Comparison of ENCODE assay signal across 8 mouse cellular contexts in genomic region chr2:34874816-34875345, GRCm38 (mm10). TPM values are rescaled to one million over a fixed set of nuclear protein-coding genes. Genes with fewer than 3 reads are reported as not detected.
A peak's percentile ranks its signal among the peaks of the same experiment; 100 is the strongest.
DNase-seq lines count a peak whose midpoint lies in the region; ATAC-seq and TF ChIP-seq lines count a peak whose summit lies in the region.

Gene Psmd5, minus strand, starts transcription at chr2:34874968.

- intact Hi-C loops in heart, postnatal 10 days (cut with DNase I) = loop anchor here (2.0 to 5.0 kb wide), 2 partner anchors 30 to 97 kb away; no protein-coding TSS in a partner anchor

- H3K9ac ChIP-seq in lung, embryonic 14.5 days = no peak within 1 kb of the TSS
- H3K9ac ChIP-seq in embryonic facial prominence, embryonic 15.5 days = no peak within 1 kb of the TSS
- peak within 1 kb of the TSS; percentile 45 for H3K9ac ChIP-seq in midbrain, embryonic 11.5 days (ENCODE audit: low read length)

- H3K36me3 ChIP-seq in lung, embryonic 14.5 days (ENCODE audit: insufficient read depth) = no peaks in the 10 kb centered on the region
- H3K36me3 ChIP-seq in embryonic facial prominence, embryonic 15.5 days = no peaks in the 10 kb centered on the region
- H3K36me3 ChIP-seq in midbrain, embryonic 11.5 days (ENCODE audit: control insufficient read depth, insufficient read depth, low read length) = no peaks in the 10 kb centered on the region

- peak within 1 kb of the TSS; percentile 49 for H3K4me2 ChIP-seq in lung, embryonic 14.5 days
- no peak within 1 kb of the TSS; the same call in 1 of the 2 replicates for H3K4me2 ChIP-seq in embryonic facial prominence, embryonic 15.5 days (replicated peaks)
- H3K4me2 ChIP-seq in midbrain, embryonic 11.5 days = peak within 1 kb of the TSS; percentile 31

- H3K27ac ChIP-seq in lung, embryonic 14.5 days (ENCODE audit: low read depth) = no peak within 1 kb of the TSS
- no peak within 1 kb of the TSS for H3K27ac ChIP-seq in embryonic facial prominence, embryonic 15.5 days (replicated peaks)
- H3K27ac ChIP-seq in midbrain, embryonic 11.5 days (ENCODE audit: low read depth, low read length) = no peak within 1 kb of the TSS

- no peaks in the 10 kb centered on the region for H3K9me3 ChIP-seq in lung, embryonic 14.5 days (ENCODE audit: low read depth, low read length)
- H3K9me3 ChIP-seq in embryonic facial prominence, embryonic 15.5 days (replicated peaks) = no peaks in the 10 kb centered on the region
- no peaks in the 10 kb centered on the region for H3K9me3 ChIP-seq in midbrain, embryonic 11.5 days (ENCODE audit: control insufficient read depth, low read length)

- H3K27me3 ChIP-seq in lung, embryonic 14.5 days (ENCODE audit: insufficient read depth, low read length) = 0 out of 2 replicates have a peak, but pooled peaks cover 9% of the 10 kb centered on the region
- peaks cover 29% of the 10 kb centered on the region for H3K27me3 ChIP-seq in embryonic facial prominence, embryonic 15.5 days
- peaks cover 13% of the 10 kb centered on the region for H3K27me3 ChIP-seq in midbrain, embryonic 11.5 days (ENCODE audit: control insufficient read depth, insufficient read depth, low read length)

- DNase-seq in lung, embryonic 14.5 days = no peak
- DNase-seq in lung, postnatal 36 days = no peak
- DNase-seq in heart, postnatal 10 days = no peak
- no peak for DNase-seq in large intestine, adult 2 months (ENCODE audit: low read depth, low spot score)
- DNase-seq in midbrain, embryonic 11.5 days (ENCODE audit: low spot score, missing footprints) = no peak
- no peak for DNase-seq in natural killer cell, adult 2 months (ENCODE audit: low spot score in 2 of 2)

- 0 out of 2 replicates have a peak, but pooled peaks cover 4% of the 10 kb centered on the region for H3K4me1 ChIP-seq in lung, embryonic 14.5 days (ENCODE audit: insufficient read depth)
- peaks cover 7% of the 10 kb centered on the region for H3K4me1 ChIP-seq in embryonic facial prominence, embryonic 15.5 days
- H3K4me1 ChIP-seq in midbrain, embryonic 11.5 days (ENCODE audit: control insufficient read depth, insufficient read depth, low read length) = peaks cover 6% of the 10 kb centered on the region

- H3K4me3 ChIP-seq in lung, embryonic 14.5 days (ENCODE audit: low read depth, low read length) = peak within 1 kb of the TSS; percentile 8; the same call in 1 of the 2 replicates
- H3K4me3 ChIP-seq in embryonic facial prominence, embryonic 15.5 days (replicated peaks) = no peak within 1 kb of the TSS
- peak within 1 kb of the TSS; percentile 5; the same call in 1 of the 2 replicates for H3K4me3 ChIP-seq in midbrain, embryonic 11.5 days (ENCODE audit: low read depth, low read length)

- no peak for ATAC-seq in lung, embryonic 14.5 days (ENCODE audit: insufficient read depth)
- no peak for ATAC-seq in embryonic facial prominence, embryonic 15.5 days (ENCODE audit: insufficient number of reproducible peaks, low FRiP score, low TSS enrichment, low read depth)
- ATAC-seq in midbrain, embryonic 11.5 days (ENCODE audit: low FRiP score) = no peak
- no peak for ATAC-seq in frontal cortex, adult (ENCODE audit: low TSS enrichment)

- no peak for TF ChIP-seq CTCF in lung, embryonic 14.5 days (IDR thresholded peaks at IDR 0.05; ENCODE audit: low read depth)

- whole genome bisulfite sequencing in lung, embryonic 14.5 days = 15% methylated on average over 8 of the region's 8 CpGs
- WGBS in embryonic facial prominence, embryonic 15.5 days = 16% methylated on average over 8 of the region's 8 CpGs
- WGBS in large intestine, adult 2 months = 14% methylated on average over 8 of the region's 8 CpGs
- WGBS in midbrain, embryonic 11.5 days = 18% methylated on average over 8 of the region's 8 CpGs

RNA-seq across cellular contexts. Expression of gene Psmd5, which starts in this region (rescaled TPM):
- polyA plus RNA-seq in lung, embryonic 14.5 days (2014; fragmentation: Nextera tagmentation; extraction: Ambion mirVana) = 117 and 121 TPM in 2 replicates
- polyA plus RNA-seq in embryonic facial prominence, embryonic 15.5 days (2015; fragmentation: Nextera tagmentation; extraction: Ambion mirVana) = 88.5 and 91.4 TPM in 2 replicates
- 10 to 100 TPM; 15.7 to 18.6 TPM for total RNA-seq in heart, postnatal 10 days (2021)
- polyA plus RNA-seq in large intestine, adult 2 months (2012; rRNA removed) = 11.2 and 13.2 TPM in 2 replicates
- polyA plus RNA-seq in midbrain, embryonic 11.5 days (2014; fragmentation: Nextera tagmentation; extraction: Ambion mirVana) = 122 and 129 TPM in 2 replicates
